Mouse (Mus musculus) left cerebral cortex, postnatal 10 days (tissue): Measurements from ENCODE around the gene 4930562C15Rik. TPM values are rescaled to one million over a fixed set of nuclear protein-coding genes. Genes with fewer than 3 reads are reported as not detected.

Source experiments
- DNase-seq, 2 experiments: peaks; one replicate each; pipeline ENCODE4 v3.0.0; 2021 to 2022; ENCODE audit warnings: low spot score in 2 of 2, mixed read lengths in 1 of 2; ENCODE audit errors: extremely low spot score in 1 of 2
- intact Hi-C: fragments of 180-260 bp; cut with DNase I; formaldehyde crosslinking; loops from one replicate; pipeline ENCODE4 v1.15.1; 2025
- total RNA-seq, 2 experiments: library from RNA; stranded (reverse); gene quantifications; 2 replicates each; pipeline ENCODE4 v1.2.3; 2021

Gene 4930562C15Rik
- total RNA-seq, 2 experiments from 2014 or later: not detected

- DNase-seq: no peak
- intact Hi-C loops: no loop called here
These were observed 72.2 kb downstream of the 4930562C15Rik start for GRCm38 (mm10) chr16:4907386-4907785.

- intact Hi-C loops: no loop called here
- no peak for DNase-seq
These were observed 72.8 kb downstream of the 4930562C15Rik start for GRCm38 (mm10) chr16:4907972-4908371.

GRCm38 (mm10) chr16:4909745-4910144 lies 74.5 kb downstream of the 4930562C15Rik start:
- intact Hi-C loops: no loop called here
- DNase-seq: no peak

GRCm38 (mm10) chr16:4910758-4911157 lies 75.5 kb downstream of the 4930562C15Rik start:
- no peak for DNase-seq
- intact Hi-C loops: no loop called here

GRCm38 (mm10) chr16:4912074-4912648 lies 76.9 kb downstream of the 4930562C15Rik start:
- intact Hi-C loops: no loop called here
- DNase-seq: no peak

- intact Hi-C loops: no loop called here
- no peak for DNase-seq
These were observed 77.9 kb downstream of the 4930562C15Rik start for GRCm38 (mm10) chr16:4912907-4913782.

- DNase-seq: peak; percentile 78 to 85
- intact Hi-C loops: no loop called here
These were observed 78.8 kb downstream of the 4930562C15Rik start for GRCm38 (mm10) chr16:4913783-4914735.

GRCm38 (mm10) chr16:4915931-4916330 lies 80.7 kb downstream of the 4930562C15Rik start:
- intact Hi-C loops: no loop called here
- DNase-seq: no peak

- no peak for DNase-seq
- intact Hi-C loops: no loop called here
These were observed 81.4 kb downstream of the 4930562C15Rik start for GRCm38 (mm10) chr16:4916608-4917007.

Other genes starting within 250 kb of the 4930562C15Rik start
- gene Glis2, start 240.7 kb upstream of the 4930562C15Rik start, total RNA-seq: 10 to 100 TPM; 15.9 to 18.9 TPM
- gene Pam16, start 210.4 kb upstream of the 4930562C15Rik start, total RNA-seq: 10 to 100 TPM; 78.2 to 86.0 TPM
- gene Vasn, start 195.5 kb upstream of the 4930562C15Rik start, total RNA-seq: 1 to 10 TPM; 5.1 to 6.4 TPM
- 10 to 100 TPM; 58.7 to 59.0 TPM for gene Dnaja3, start 195.4 kb upstream of the 4930562C15Rik start, total RNA-seq
- 100 to 1,000 TPM in 1 of 2 experiments, 10 to 100 TPM in 1; 84.6 to 108 TPM for gene Coro7, start 155.6 kb upstream of the 4930562C15Rik start, total RNA-seq
- gene Nmral1, start 116.1 kb upstream of the 4930562C15Rik start, total RNA-seq: 10 to 100 TPM; 12.6 to 13.0 TPM
- gene Hmox2, start 109.1 kb upstream of the 4930562C15Rik start, total RNA-seq: 10 to 100 TPM; 75.4 to 83.2 TPM
- gene Cdip1, start 45.1 kb upstream of the 4930562C15Rik start, total RNA-seq: 100 to 1,000 TPM; 128 to 130 TPM
- gene Ubald1, start 44.9 kb downstream of the 4930562C15Rik start, total RNA-seq: 10 to 100 TPM; 70.4 to 70.6 TPM
- gene Mgrn1, start 50.8 kb downstream of the 4930562C15Rik start, total RNA-seq: 100 to 1,000 TPM; 176 to 182 TPM
- 10 to 100 TPM; 69.3 to 73.0 TPM for gene Nudt16l1, start 103.3 kb downstream of the 4930562C15Rik start, total RNA-seq
- 10 to 100 TPM; 47.3 to 51.6 TPM for gene Anks3, start 128.8 kb downstream of the 4930562C15Rik start, total RNA-seq
- gene Sept12, start 162.4 kb downstream of the 4930562C15Rik start, total RNA-seq: not detected
- gene Smim22, start 171.9 kb downstream of the 4930562C15Rik start, total RNA-seq: not detected
- gene Rogdi, start 178.1 kb downstream of the 4930562C15Rik start, total RNA-seq: 100 to 1,000 TPM; 150 to 160 TPM
- 100 to 1,000 TPM; 156 to 160 TPM for gene Glyr1, start 214.4 kb downstream of the 4930562C15Rik start, total RNA-seq
- 10 to 100 TPM; 38.1 to 38.9 TPM for gene Ubn1, start 214.6 kb downstream of the 4930562C15Rik start, total RNA-seq